Mouse (Mus musculus): Measurements from ENCODE around the gene Itih4. TPM values are rescaled to one million over a fixed set of nuclear protein-coding genes. Genes with fewer than 3 reads are reported as not detected.

Itih4 gene
- polyA plus RNA-seq, 1 experiment from 2014 or later, result 6.7 TPM

DNA sequence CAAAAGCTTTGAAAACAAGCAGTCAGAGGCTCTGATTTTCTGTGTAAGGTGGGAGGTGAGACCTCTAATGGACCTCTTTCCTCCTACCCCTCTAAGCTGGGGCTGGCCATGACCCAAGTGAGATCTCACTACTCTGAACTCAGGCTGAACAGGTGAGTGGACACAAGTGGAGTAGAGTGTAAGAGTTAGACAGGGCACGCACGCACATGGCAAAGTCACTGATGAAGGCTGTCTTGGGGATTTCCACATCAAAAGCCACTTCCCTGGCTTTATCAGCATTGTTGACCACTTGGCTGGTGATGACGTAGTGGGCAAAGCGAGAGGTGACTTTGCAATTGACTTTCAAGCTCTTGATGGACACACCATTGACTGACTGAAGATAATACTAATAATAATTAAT lies 56.0 kb downstream of the Itih4 start:
- peak; percentile 60 for DNase-seq (ENCODE audit: low spot score)
- Histone ChIP-seq H3K4me2 (replicated peaks; ENCODE audit: low read depth, low read length) (no peak overlapping the region), H3K4me3 (ENCODE audit: low read depth, low read length) (no peak overlapping the region), H3K4me1 (ENCODE audit: insufficient read depth, low read depth, low read length) (no peaks in the 10 kb centered on the region; the same call in 1 of the 2 replicates), H3K27me3 (replicated peaks; ENCODE audit: insufficient read depth, low read length) (no peaks in the 10 kb centered on the region), H3K27ac (ENCODE audit: low read length) (no peak overlapping the region), H3K9me3 (ENCODE audit: low read length) (no peaks in the 10 kb centered on the region), H3K9ac (replicated peaks; ENCODE audit: low read depth) (no peak overlapping the region), H3K36me3 (ENCODE audit: insufficient read depth, low read length) (no peaks in the 10 kb centered on the region)
- WGBS, result 74% methylated on average over 4 of the region's 4 CpGs
- TF ChIP-seq CTCF (IDR thresholded peaks at IDR 0.05) (no peak), EP300 (IDR thresholded peaks at IDR 0.05) (0 out of 2 replicates have a peak, but pooled peaks have one; percentile 14)
- ATAC-seq, result peak; percentile 34

DNA sequence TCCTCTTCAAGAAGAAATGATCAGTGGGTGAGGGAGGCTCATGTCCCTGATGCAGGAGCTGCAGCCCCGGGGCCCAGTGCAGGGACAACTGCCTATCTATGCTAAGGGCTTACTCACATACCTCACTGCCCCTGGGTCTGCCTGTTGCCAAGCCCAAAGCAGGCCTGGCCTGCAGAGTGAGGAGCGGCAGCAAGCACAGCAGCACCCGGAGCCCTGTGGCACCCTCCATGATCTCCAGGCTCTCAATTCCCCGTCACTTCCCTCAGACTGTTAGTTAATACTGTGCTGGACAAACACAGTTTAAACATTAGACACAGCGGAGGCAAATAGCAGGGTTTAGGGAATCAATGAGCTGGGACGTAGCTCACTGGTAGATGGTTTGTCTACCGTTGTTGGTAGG lies 56.8 kb downstream of the Itih4 start, which contains the start of gene Itih1:
Gene Itih1, minus strand, starts transcription at position 252 of the 400 bp plus-strand sequence.
- H3K4me1 ChIP-seq (ENCODE audit: insufficient read depth, low read depth, low read length), result no peaks in the 10 kb centered on the region; the same call in 1 of the 2 replicates
- no peaks in the 10 kb centered on the region for H3K9me3 ChIP-seq (ENCODE audit: low read length)
- peak within 1 kb of the TSS; percentile 77 for H3K27ac ChIP-seq (ENCODE audit: low read length)
- H3K27me3 ChIP-seq (replicated peaks; ENCODE audit: insufficient read depth, low read length), result no peaks in the 10 kb centered on the region
- no peaks in the 10 kb centered on the region for H3K36me3 ChIP-seq (ENCODE audit: insufficient read depth, low read length)
- H3K9ac ChIP-seq (replicated peaks; ENCODE audit: low read depth), result no peak within 1 kb of the TSS; the same call in 1 of the 2 replicates
- H3K4me2 ChIP-seq (replicated peaks; ENCODE audit: low read depth, low read length), result no peak within 1 kb of the TSS
- no peak within 1 kb of the TSS for H3K4me3 ChIP-seq (ENCODE audit: low read depth, low read length)
- no peak for DNase-seq (ENCODE audit: low spot score)
- WGBS, result 72% methylated on average over 7 of the region's 7 CpGs
- ATAC-seq, result no peak
- TF ChIP-seq CTCF (IDR thresholded peaks at IDR 0.05), result no peak
- no peak for TF ChIP-seq EP300 (IDR thresholded peaks at IDR 0.05)

DNA sequence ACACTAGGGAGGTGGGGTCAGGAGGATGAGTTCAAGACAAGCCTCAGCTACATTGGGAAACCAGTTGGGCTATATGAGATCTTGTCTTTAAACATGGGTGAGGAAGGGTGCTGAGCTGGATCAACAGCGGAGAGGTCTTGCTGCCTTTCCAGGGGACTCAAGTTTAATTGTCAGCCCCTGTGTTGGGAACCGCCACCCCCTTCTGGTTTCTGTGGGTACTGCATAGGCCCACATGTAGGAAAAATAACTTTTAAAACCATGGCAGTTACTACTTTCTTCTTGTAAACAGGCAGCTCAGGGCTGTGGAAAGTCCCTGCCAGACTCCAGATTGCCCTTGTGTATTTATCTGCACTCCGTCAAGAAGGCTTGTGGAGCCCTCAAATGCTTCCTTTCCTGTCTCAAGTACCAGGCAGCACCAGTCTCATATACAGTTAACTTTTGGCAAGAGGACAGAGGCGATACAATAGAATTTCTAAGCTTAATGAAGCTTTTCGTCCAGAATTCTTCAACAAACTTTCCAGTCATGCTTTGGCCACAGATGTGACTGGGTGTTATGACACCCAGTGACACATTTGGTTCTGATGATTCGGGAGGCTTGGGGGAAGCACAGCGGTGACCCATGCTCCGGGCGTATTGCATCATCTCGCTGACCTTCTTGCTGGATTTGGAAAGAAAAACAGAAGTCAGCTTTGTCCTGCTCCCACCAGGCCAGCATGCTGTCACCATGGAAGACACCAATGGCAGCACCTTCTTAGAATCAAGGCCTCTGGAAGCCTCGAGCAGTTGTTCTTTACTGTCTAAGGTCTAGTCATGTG lies 57.8 kb downstream of the Itih4 start:
- Histone ChIP-seq H3K4me3 (ENCODE audit: low read depth, low read length) (no peak overlapping the region), H3K9me3 (ENCODE audit: low read length) (no peaks in the 10 kb centered on the region), H3K4me2 (replicated peaks; ENCODE audit: low read depth, low read length) (no peak overlapping the region), H3K36me3 (ENCODE audit: insufficient read depth, low read length) (no peaks in the 10 kb centered on the region), H3K27me3 (replicated peaks; ENCODE audit: insufficient read depth, low read length) (no peaks in the 10 kb centered on the region), H3K4me1 (ENCODE audit: insufficient read depth, low read depth, low read length) (no peaks in the 10 kb centered on the region; the same call in 1 of the 2 replicates), H3K27ac (ENCODE audit: low read length) (peak overlapping the region; percentile 77), H3K9ac (replicated peaks; ENCODE audit: low read depth) (no peak overlapping the region; the same call in 1 of the 2 replicates)
- ATAC-seq, result peak; percentile 82
- 38% methylated on average over 11 of the region's 11 CpGs for WGBS
- peak; percentile 68 for TF ChIP-seq EP300 (IDR thresholded peaks at IDR 0.05)
- TF ChIP-seq CTCF (IDR thresholded peaks at IDR 0.05), result peak; percentile 85
- DNase-seq (ENCODE audit: low spot score), result peak; percentile 89

DNA sequence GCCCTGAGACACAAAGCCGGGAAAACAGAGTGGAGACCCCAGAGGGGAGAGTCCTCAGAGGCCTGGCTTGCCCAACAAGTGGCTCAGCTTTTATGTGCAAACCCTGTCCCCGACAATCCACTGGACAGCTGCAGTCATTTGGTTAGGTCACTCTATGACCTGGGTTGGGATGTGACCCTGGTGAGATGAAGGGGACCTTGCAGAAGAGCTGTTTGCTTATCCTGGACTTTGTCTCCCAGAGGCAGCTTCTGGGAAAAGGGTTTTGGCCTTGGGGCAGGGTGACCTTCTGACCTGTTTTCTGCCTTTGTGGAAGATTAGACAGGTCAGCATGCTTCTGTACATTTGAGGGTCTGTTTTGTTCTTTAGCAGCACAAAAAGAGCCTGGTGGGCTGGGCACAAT lies 58.5 kb downstream of the Itih4 start:
- H3K27me3 ChIP-seq (replicated peaks; ENCODE audit: insufficient read depth, low read length), result no peaks in the 10 kb centered on the region
- no peak overlapping the region for H3K9ac ChIP-seq (replicated peaks; ENCODE audit: low read depth)
- H3K36me3 ChIP-seq (ENCODE audit: insufficient read depth, low read length), result no peaks in the 10 kb centered on the region
- no peaks in the 10 kb centered on the region for H3K9me3 ChIP-seq (ENCODE audit: low read length)
- peak overlapping the region; percentile 77 for H3K27ac ChIP-seq (ENCODE audit: low read length)
- H3K4me1 ChIP-seq (ENCODE audit: insufficient read depth, low read depth, low read length), result no peaks in the 10 kb centered on the region; the same call in 1 of the 2 replicates
- no peak overlapping the region for H3K4me3 ChIP-seq (ENCODE audit: low read depth, low read length)
- TF ChIP-seq CTCF (IDR thresholded peaks at IDR 0.05), result no peak
- TF ChIP-seq EP300 (IDR thresholded peaks at IDR 0.05), result no peak
- no peak for DNase-seq (ENCODE audit: low spot score)
- no peak for ATAC-seq
- no peak overlapping the region for H3K4me2 ChIP-seq (replicated peaks; ENCODE audit: low read depth, low read length)
- WGBS, result 82% methylated on average over 2 of the region's 2 CpGs

DNA sequence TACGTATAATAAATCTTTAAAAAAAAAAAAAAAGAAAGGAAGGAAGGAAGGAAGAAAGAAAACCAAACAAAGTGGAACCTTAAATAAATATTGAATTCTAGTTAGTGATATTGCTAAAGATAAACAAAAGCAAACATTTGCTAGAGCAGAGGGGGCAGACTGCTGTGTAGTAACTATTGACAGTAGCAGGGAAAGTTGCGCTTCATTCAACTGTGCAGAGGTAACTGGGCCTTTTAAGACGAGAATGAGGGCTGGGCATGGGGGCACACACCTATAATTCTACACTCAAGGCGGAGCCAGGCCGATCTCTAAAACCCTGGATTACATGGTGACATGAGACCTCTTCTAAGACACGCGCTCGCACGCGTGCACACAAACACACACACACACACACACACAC lies 63.7 kb downstream of the Itih4 start:
- Histone ChIP-seq H3K27ac (ENCODE audit: low read length) (no peak overlapping the region), H3K4me1 (ENCODE audit: insufficient read depth, low read depth, low read length) (peaks cover 3% of the 10 kb centered on the region; the same call in 1 of the 2 replicates), H3K4me2 (replicated peaks; ENCODE audit: low read depth, low read length) (no peak overlapping the region), H3K27me3 (replicated peaks; ENCODE audit: insufficient read depth, low read length) (no peaks in the 10 kb centered on the region), H3K4me3 (ENCODE audit: low read depth, low read length) (no peak overlapping the region), H3K9ac (replicated peaks; ENCODE audit: low read depth) (no peak overlapping the region), H3K9me3 (ENCODE audit: low read length) (no peaks in the 10 kb centered on the region), H3K36me3 (ENCODE audit: insufficient read depth, low read length) (no peaks in the 10 kb centered on the region)
- TF ChIP-seq CTCF (IDR thresholded peaks at IDR 0.05) (no peak), EP300 (IDR thresholded peaks at IDR 0.05) (no peak)
- 90% methylated on average over 10 of the region's 10 CpGs for WGBS
- ATAC-seq (no peak), DNase-seq (ENCODE audit: low spot score) (no peak)

DNA sequence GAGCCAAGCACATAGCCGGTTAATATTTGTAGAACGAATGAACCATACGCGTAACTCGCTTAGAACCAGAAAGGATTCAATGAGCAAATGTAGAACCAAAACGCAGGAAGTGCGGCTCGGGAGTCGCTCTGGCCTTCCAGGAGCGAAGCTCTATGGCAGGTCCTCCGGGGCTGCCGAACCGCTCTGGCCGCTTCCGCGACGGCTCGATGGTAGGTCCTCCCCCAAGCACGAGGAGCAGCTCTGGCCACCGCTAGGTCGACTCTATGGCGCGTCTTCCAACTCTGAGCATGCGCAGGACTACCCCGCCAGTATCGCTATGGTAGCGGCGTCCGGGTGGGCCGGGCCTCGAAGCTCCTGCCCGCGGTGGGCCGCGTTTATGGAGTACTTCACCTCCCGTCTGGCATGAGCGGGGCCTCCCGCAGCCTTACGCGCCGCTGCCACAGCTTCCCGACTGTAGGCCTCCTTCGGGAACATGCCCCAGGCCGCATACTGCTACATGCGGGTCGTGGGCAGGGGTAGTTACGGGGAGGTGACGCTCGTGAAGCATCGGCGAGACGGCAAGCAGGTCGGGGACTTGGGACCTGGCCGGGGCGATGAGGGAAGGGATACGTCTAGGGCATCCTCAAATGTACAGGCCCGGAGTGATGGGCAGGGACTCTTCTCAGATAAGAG lies 65.0 kb downstream of the Itih4 start, which contains the start of gene Nek4:
Gene Nek4, plus strand, starts transcription at position 224 of the 672 bp plus-strand sequence.
- DNase-seq (ENCODE audit: low spot score) (peak; percentile 99), ATAC-seq (peak; percentile 99)
- no peak for TF ChIP-seq EP300 (IDR thresholded peaks at IDR 0.05)
- peak; percentile 50 for TF ChIP-seq CTCF (IDR thresholded peaks at IDR 0.05)
- peak within 1 kb of the TSS; percentile 73 for H3K9ac ChIP-seq (replicated peaks; ENCODE audit: low read depth)
- peak within 1 kb of the TSS; percentile 65 for H3K4me3 ChIP-seq (ENCODE audit: low read depth, low read length)
- H3K27me3 ChIP-seq (replicated peaks; ENCODE audit: insufficient read depth, low read length), result no peaks in the 10 kb centered on the region
- H3K9me3 ChIP-seq (ENCODE audit: low read length), result no peaks in the 10 kb centered on the region
- 1% methylated on average over 56 of the region's 57 CpGs for WGBS
- peak within 1 kb of the TSS; percentile 79 for H3K4me2 ChIP-seq (replicated peaks; ENCODE audit: low read depth, low read length)
- peak within 1 kb of the TSS; percentile 74 for H3K27ac ChIP-seq (ENCODE audit: low read length)
- no peaks in the 10 kb centered on the region for H3K36me3 ChIP-seq (ENCODE audit: insufficient read depth, low read length)
- peaks cover 3% of the 10 kb centered on the region; the same call in 1 of the 2 replicates for H3K4me1 ChIP-seq (ENCODE audit: insufficient read depth, low read depth, low read length)

Other genes starting within 250 kb of the Itih4 start
- gene Rft1, start 232.1 kb upstream of the Itih4 start, polyA plus RNA-seq (2015; fragmentation: Nextera tagmentation; extraction: Ambion mirVana), result 14.4 and 15.5 TPM in 2 replicates
- gene Sfmbt1, start 171.6 kb upstream of the Itih4 start, polyA plus RNA-seq (2015; fragmentation: Nextera tagmentation; extraction: Ambion mirVana), result 8.2 and 8.9 TPM in 2 replicates
- gene Tmem110, start 60.9 kb upstream of the Itih4 start, polyA plus RNA-seq (2015; fragmentation: Nextera tagmentation; extraction: Ambion mirVana), result 41.7 and 44.7 TPM in 2 replicates
- gene Mustn1, start 7.3 kb upstream of the Itih4 start, polyA plus RNA-seq (2015; fragmentation: Nextera tagmentation; extraction: Ambion mirVana), result 30.5 and 36.6 TPM in 2 replicates
- 2.2 and 2.5 TPM in 2 replicates for gene Itih3, start 37.3 kb downstream of the Itih4 start, polyA plus RNA-seq (2015; fragmentation: Nextera tagmentation; extraction: Ambion mirVana)
- gene Itih1, start 56.8 kb downstream of the Itih4 start, polyA plus RNA-seq (2015; fragmentation: Nextera tagmentation; extraction: Ambion mirVana), result 0.81 and 1.1 TPM in 2 replicates
- 4.7 and 4.9 TPM in 2 replicates for gene Nek4, start 64.9 kb downstream of the Itih4 start, polyA plus RNA-seq (2015; fragmentation: Nextera tagmentation; extraction: Ambion mirVana)
- gene Glt8d1, start 114.9 kb downstream of the Itih4 start, polyA plus RNA-seq (2015; fragmentation: Nextera tagmentation; extraction: Ambion mirVana), result 42.4 and 48.9 TPM in 2 replicates
- gene Spcs1, start 115.2 kb downstream of the Itih4 start, polyA plus RNA-seq (2015; fragmentation: Nextera tagmentation; extraction: Ambion mirVana), result 467 and 493 TPM in 2 replicates
- 59.8 and 73.1 TPM in 2 replicates for gene Pbrm1, start 132.7 kb downstream of the Itih4 start, polyA plus RNA-seq (2015; fragmentation: Nextera tagmentation; extraction: Ambion mirVana)
- 29.5 and 31.9 TPM in 2 replicates for gene Gnl3, start 132.7 kb downstream of the Itih4 start, polyA plus RNA-seq (2015; fragmentation: Nextera tagmentation; extraction: Ambion mirVana)
- 109 and 118 TPM in 2 replicates for gene Smim4, start 242.5 kb downstream of the Itih4 start, polyA plus RNA-seq (2015; fragmentation: Nextera tagmentation; extraction: Ambion mirVana)
- gene Nt5dc2, start 244.6 kb downstream of the Itih4 start, polyA plus RNA-seq (2015; fragmentation: Nextera tagmentation; extraction: Ambion mirVana), result 148 and 162 TPM in 2 replicates